9 mouse cellular contexts compared by ENCODE assay signal in the genomic region with DNA sequence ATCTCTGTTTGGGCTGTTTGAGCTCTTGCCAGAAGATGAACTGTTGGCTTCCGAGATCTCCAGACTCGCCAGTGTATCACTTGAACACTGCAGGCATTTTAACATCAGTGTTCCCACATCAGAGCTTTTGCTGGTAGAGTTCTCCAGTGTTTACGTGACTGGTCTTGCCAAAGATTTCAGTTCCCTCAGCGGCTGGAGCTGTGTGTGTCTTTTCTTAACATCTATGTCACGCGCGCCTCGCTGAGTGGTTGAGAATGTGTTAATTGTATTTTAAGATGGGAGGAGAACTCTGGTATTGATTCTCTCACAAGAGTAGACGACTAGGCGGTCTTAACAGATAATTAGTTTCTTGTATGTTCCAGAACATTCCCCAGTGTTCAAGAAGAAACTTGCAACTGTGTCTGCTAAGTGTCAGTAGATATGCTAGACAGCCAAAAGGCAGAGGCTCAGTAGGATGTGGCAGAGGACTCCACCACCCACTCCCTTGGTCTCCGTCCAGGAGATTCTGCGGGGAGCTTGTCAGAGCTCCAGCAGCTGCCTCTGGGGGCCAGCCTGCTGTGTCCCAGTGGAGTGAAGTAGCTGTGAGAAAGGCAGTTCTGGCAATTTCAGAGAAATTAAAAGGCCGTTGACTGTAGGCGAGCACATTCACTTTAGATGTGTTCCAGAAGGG. TPM values are rescaled to one million over a fixed set of nuclear protein-coding genes. Genes with fewer than 3 reads are reported as not detected.
DNase-seq lines count a peak whose midpoint lies in the region; TF ChIP-seq lines count a peak whose summit lies in the region.
"Had no signal": no experiment of that assay in that cellular context is flagged by ENCODE, and none has a peak within 500 bp of the region (broad histone marks: within the 10 kb centered on the region; RNA-seq: fewer than 3 reads in every experiment).

No protein-coding gene starts in this region.

- H3K4me3 ChIP-seq in embryonic fibroblast, embryonic 13.5 days (ENCODE audit: insufficient read depth, low read length) = no peak overlapping the region
- no peak overlapping the region for H3K4me3 ChIP-seq in heart, embryonic 10.5 days
- H3K4me3 ChIP-seq in liver, adult 2 months (ENCODE audit: insufficient read depth, low read depth, low read length) = no peak overlapping the region

- no peaks in the 10 kb centered on the region for H3K27me3 ChIP-seq in heart, embryonic 10.5 days (ENCODE audit: insufficient read depth, poor library complexity, severe bottlenecking)
- H3K27me3 ChIP-seq in liver, adult 2 months (ENCODE audit: control insufficient read depth, insufficient read depth, low read length) = no peaks in the 10 kb centered on the region

- no peak for TF ChIP-seq POLR2A in embryonic fibroblast, embryonic 13.5 days (IDR thresholded peaks at IDR 0.05; ENCODE audit: low read depth, low read length)
- TF ChIP-seq POLR2A in liver, adult 2 months (IDR thresholded peaks at IDR 0.05; ENCODE audit: extremely low read depth, insufficient read depth, low read length) = no peak

- H3K9ac ChIP-seq in liver, adult 2 months (ENCODE audit: low read depth, low read length) = no peak overlapping the region

- no peak for TF ChIP-seq CTCF in embryonic fibroblast, embryonic 13.5 days (IDR thresholded peaks at IDR 0.05; ENCODE audit: borderline replicate concordance, insufficient read depth, low read length)
- TF ChIP-seq CTCF in liver, adult 2 months (IDR thresholded peaks at IDR 0.05; ENCODE audit: low read depth, low read length) = no peak

- no peaks in the 10 kb centered on the region for H3K9me3 ChIP-seq in heart, embryonic 10.5 days

- peaks cover 20% of the 10 kb centered on the region for H3K4me1 ChIP-seq in embryonic fibroblast, embryonic 13.5 days (ENCODE audit: control insufficient read depth, insufficient read depth, low read length)
- H3K4me1 ChIP-seq in heart, embryonic 10.5 days = peaks cover 64% of the 10 kb centered on the region
- H3K4me1 ChIP-seq in liver, adult 2 months (ENCODE audit: control insufficient read depth, insufficient read depth, low read length) = peaks cover 7% of the 10 kb centered on the region

- peaks cover 16% of the 10 kb centered on the region; the same call in 1 of the 2 replicates for H3K79me2 ChIP-seq in liver, adult 2 months (ENCODE audit: control insufficient read depth, insufficient read depth, low read length)

- H3K36me3 ChIP-seq in heart, embryonic 10.5 days = peaks cover 24% of the 10 kb centered on the region
- H3K36me3 ChIP-seq in liver, adult 2 months (ENCODE audit: control insufficient read depth, insufficient read depth, low read length) = peaks cover 11% of the 10 kb centered on the region

- WGBS in heart, embryonic 10.5 days = 43% methylated on average over 14 of the region's 14 CpGs
- WGBS in liver, adult 2 months = 66% methylated on average over 14 of the region's 14 CpGs

- DNase-seq in adrenal gland, adult 2 months = peak; percentile 51
- no peak for DNase-seq in adrenal gland, adult 8-10 months
- DNase-seq in heart, embryonic 10.5 days (ENCODE audit: low spot score) = no peak
- peak; percentile 30 to 56 for DNase-seq in kidney, postnatal 36 days
- DNase-seq in liver, adult 2 months (ENCODE audit: extremely low read depth, low read depth, low spot score) = peak; percentile 51
- DNase-seq in right cerebral cortex, postnatal 14 days = peak; percentile 74
- no peak for DNase-seq in thymus, postnatal 0 days (ENCODE audit: low spot score)

- peak overlapping the region; percentile 89 for H3K27ac ChIP-seq in embryonic fibroblast, embryonic 13.5 days (ENCODE audit: insufficient read depth, low read length)
- peak overlapping the region; percentile 17; the same call in 1 of the 2 replicates for H3K27ac ChIP-seq in heart, embryonic 10.5 days
- H3K27ac ChIP-seq in liver, adult 2 months (replicated peaks; ENCODE audit: insufficient read depth, low read depth, low read length) = peak overlapping the region; percentile 53; the same call in 1 of the 2 replicates
- H3K27ac ChIP-seq: macrophage had no signal

RNA-seq across cellular contexts. Expression of a gene that starts 29.3 kb away (rescaled TPM):
- 10 to 100 TPM; 53.8 to 71.2 TPM for total RNA-seq in adrenal gland, adult 2 months (2021)
- polyA plus RNA-seq in adrenal gland, adult 2 months (2012; rRNA removed) = 28.6 and 30.7 TPM in 2 replicates
- total RNA-seq in adrenal gland, adult 8-10 months (2022) = 10 to 100 TPM; 49.7 to 79.8 (median 68.1) TPM
- polyA plus RNA-seq in embryonic fibroblast, embryonic 13.5 days (2011; ENCODE audit: insufficient read length, low read depth, missing spikeins) = 198 and 217 TPM in 2 replicates
- 11.6 and 15.7 TPM in 2 replicates for polyA plus RNA-seq in heart, embryonic 10.5 days (2016; fragmentation: Nextera tagmentation; extraction: Ambion mirVana)
- total RNA-seq in liver, adult 2 months (2014; rRNA removed) = 26.6 and 27.9 TPM in 2 replicates
- polyA plus RNA-seq in liver, adult 2 months (2012; rRNA removed) = 16.6 and 17.2 TPM in 2 replicates
- polyA plus RNA-seq in thymus, postnatal 0 days (2015; fragmentation: Nextera tagmentation; extraction: Ambion mirVana) = 4.6 and 7.1 TPM in 2 replicates

Comparison
In these comparisons a context has a peak if more than half of its experiments do, and no peak if none do; other contexts are left out.
1. DNase-seq: peak in adrenal gland, adult 2 months (single experiment), kidney, postnatal 36 days (2 of 2), liver, adult 2 months (single experiment) and right cerebral cortex, postnatal 14 days (single experiment); none in adrenal gland, adult 8-10 months (single experiment), heart, embryonic 10.5 days (single experiment) and thymus, postnatal 0 days (single experiment).
2. H3K27ac ChIP-seq: peak in every context shown above with its lines; median percentile 89 in embryonic fibroblast, embryonic 13.5 days; 53 in liver, adult 2 months; 17 in heart, embryonic 10.5 days.